Mouse (Mus musculus) left cerebral cortex, postnatal 36 days (tissue): ENCODE measurements at regions not wholly inside any gene's neighbourhood (a gene's known extent, or its start where the extent isn't known, plus 50 kb on each side); places are given as distances from the start of the nearest gene placed in this dataset.

Experiments used
- DNase-seq, 2 experiments: peaks; one replicate each; pipeline ENCODE4 v3.0.0; 2021 to 2022; ENCODE audit warnings: low spot score in 2 of 2, mixed read lengths in 1 of 2
- intact Hi-C: fragments of 180-260 bp; cut with DNase I; formaldehyde crosslinking; loops from one replicate; pipeline ENCODE4 v1.15.1; 2025

DNA sequence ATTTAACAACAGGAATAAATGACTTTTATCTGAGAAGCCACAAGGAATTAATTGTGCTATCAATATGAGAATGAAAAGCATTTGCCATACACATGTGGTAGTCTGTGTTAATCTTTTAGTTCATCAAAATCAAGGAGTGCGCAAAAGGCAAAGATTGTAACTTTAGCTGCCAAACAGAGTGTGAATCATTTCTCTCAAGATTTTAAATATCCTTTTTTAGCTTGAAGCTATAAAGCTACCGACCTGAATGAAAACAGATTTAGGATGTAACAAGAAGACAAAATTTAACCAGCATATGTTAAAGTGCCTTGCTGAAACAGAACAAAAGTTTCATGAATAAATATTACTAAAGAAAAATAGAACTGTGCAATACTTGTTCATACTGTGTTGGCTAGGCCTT is 133.3 kb upstream of the Cdh10 start:
- intact Hi-C loops, result no loop called here
- no peak for DNase-seq

DNA sequence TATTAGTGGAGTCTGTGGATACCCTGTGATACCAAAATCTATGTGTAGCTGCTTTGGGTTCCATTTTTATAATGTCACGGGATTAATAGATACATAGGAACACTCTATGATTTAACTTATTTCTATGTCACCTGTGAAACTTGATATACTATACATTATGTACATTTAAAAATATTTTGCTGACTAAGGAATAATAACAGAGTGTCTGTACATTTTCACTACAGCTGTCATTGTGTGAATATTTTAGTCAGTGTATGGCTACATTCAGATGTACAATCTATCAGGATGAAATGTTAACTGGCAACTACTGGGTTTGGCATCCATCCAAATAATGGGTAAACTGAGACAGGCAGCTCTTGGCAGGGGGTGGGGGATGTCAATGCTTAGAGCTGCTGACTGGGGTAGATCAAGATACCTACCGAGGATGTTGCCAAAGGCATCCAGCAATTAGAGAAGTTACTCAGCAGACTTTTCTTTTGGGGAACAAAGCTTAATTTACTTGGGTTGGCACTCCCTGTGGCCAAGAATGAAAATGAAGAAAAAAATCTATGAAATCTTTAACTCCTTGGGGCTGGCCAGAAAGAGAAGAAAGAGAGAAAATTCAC is 122.0 kb upstream of the Cdh10 start:
- intact Hi-C loops, result no loop called here
- no peak for DNase-seq

DNA sequence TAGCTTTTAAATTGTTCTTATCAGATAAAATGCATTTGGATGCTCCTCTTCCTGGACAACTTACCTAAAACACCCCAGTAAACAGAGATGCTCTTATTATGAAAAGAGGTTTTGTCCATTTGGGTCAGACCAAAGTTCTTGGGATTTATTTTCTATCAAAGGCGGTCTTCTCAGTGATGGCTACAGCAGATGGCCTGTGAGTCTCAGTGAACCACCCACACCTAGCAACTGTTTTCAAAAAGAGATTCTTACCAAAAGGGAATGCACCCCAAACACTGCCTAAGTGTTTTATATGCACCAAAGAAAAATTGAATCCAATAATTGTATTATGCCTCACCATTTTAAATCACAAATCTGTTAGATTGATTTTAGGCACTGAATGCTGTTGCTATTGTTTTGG is 74.5 kb upstream of the Cdh10 start:
- intact Hi-C loops, result no loop called here
- peak in 1 of 2 experiments; percentile 6 for DNase-seq

DNA sequence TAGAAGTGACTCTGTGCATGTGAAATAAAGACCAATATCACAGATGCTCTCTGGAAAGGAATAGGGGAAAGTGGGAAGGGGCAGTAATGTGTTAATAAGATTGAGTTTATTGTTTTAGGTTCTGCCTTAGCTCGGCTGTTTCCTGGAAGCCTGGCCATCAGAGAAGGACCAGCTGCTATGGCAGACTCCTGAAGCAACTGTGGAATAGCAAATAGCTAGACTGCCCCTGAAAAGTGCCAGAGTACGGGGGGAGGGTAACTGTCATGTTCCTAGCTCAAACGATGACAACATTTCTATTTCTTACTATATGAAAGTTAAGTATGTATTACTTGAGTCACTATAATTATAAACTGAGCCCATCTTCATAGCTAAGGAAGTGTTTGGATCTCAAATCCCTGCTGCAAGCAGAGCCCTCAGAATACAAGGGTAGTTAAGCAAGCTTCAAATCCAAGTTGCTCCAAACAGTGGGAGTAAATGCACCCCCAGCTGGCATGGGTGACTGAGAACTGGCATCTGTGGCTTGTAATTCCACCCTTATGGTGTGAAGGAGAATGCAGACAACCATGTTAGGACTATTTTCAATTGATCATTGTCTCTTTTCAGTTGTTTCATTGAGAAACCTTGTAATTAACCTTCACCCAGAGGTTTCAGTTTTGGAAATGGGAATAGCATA is 70.0 kb upstream of the Cdh10 start:
- peak; percentile 20 to 36 for DNase-seq
- intact Hi-C loops, result no loop called here
